In genomic region chr11:78827546-78827945, GRCm38 (mm10) we compare ENCODE assay signal across 8 mouse cellular contexts. TPM values are rescaled to one million over a fixed set of nuclear protein-coding genes. Genes with fewer than 3 reads are reported as not detected.
DNase-seq lines count a peak whose midpoint lies in the region; ATAC-seq and TF ChIP-seq lines count a peak whose summit lies in the region.

No protein-coding gene starts in this region.

- no peak overlapping the region for H3K9ac ChIP-seq in kidney, embryonic 15.5 days
- H3K9ac ChIP-seq in forebrain, embryonic 16.5 days (replicated peaks; ENCODE audit: low read depth, low read length): peak overlapping the region; percentile 20; the same call in 1 of the 2 replicates
- H3K9ac ChIP-seq in midbrain, embryonic 15.5 days: peak overlapping the region; percentile 27; the same call in 1 of the 2 replicates

- H3K27me3 ChIP-seq in kidney, embryonic 15.5 days: no peaks in the 10 kb centered on the region
- H3K27me3 ChIP-seq in kidney, adult 2 months (replicated peaks; ENCODE audit: control insufficient read depth, insufficient read depth, low read length): no peaks in the 10 kb centered on the region
- H3K27me3 ChIP-seq in forebrain, embryonic 16.5 days (replicated peaks; ENCODE audit: control insufficient read depth, insufficient read depth, low read length): peaks cover 5% of the 10 kb centered on the region; the same call in 1 of the 2 replicates
- H3K27me3 ChIP-seq in midbrain, embryonic 15.5 days (replicated peaks): no peaks in the 10 kb centered on the region

- H3K36me3 ChIP-seq in kidney, embryonic 15.5 days: no peaks in the 10 kb centered on the region
- H3K36me3 ChIP-seq in kidney, adult 2 months (ENCODE audit: control insufficient read depth, insufficient read depth, low read length): no peaks in the 10 kb centered on the region
- no peaks in the 10 kb centered on the region for H3K36me3 ChIP-seq in forebrain, embryonic 16.5 days (ENCODE audit: control insufficient read depth, insufficient read depth)
- H3K36me3 ChIP-seq in midbrain, embryonic 15.5 days (replicated peaks): no peaks in the 10 kb centered on the region

- no peaks in the 10 kb centered on the region for H3K9me3 ChIP-seq in kidney, embryonic 15.5 days (replicated peaks)
- H3K9me3 ChIP-seq in forebrain, embryonic 16.5 days (ENCODE audit: control insufficient read depth, low read length): no peaks in the 10 kb centered on the region
- H3K9me3 ChIP-seq in midbrain, embryonic 15.5 days: no peaks in the 10 kb centered on the region

- DNase-seq in kidney, adult 2 months: no peak
- DNase-seq in brain, adult 2 months (ENCODE audit: low read depth, low spot score): peak; percentile 68
- DNase-seq in spleen, adult 12 weeks (ENCODE audit: low spot score): no peak
- no peak for DNase-seq in gastrocnemius, postnatal 25 days
- DNase-seq in Muller cell, postnatal 12 days (ENCODE audit: inconsistent ontology term): no peak

- TF ChIP-seq CTCF in kidney, adult 2 months (conservative IDR thresholded peaks at IDR 0.05; ENCODE audit: insufficient read depth, insufficient read length, low read depth, low read length): no peak

- ATAC-seq in kidney, embryonic 15.5 days (replicated peaks; ENCODE audit: low FRiP score): no peak
- no peak for ATAC-seq in forebrain, embryonic 16.5 days
- ATAC-seq in midbrain, embryonic 15.5 days (replicated peaks): no peak

- no peak overlapping the region for H3K4me3 ChIP-seq in kidney, embryonic 15.5 days (replicated peaks)
- H3K4me3 ChIP-seq in kidney, adult 2 months (ENCODE audit: insufficient read depth, low read depth, low read length): no peak overlapping the region
- no peak overlapping the region for H3K4me3 ChIP-seq in forebrain, embryonic 16.5 days (replicated peaks; ENCODE audit: low read length)
- H3K4me3 ChIP-seq in midbrain, embryonic 15.5 days: peak overlapping the region; percentile 73

- 14% methylated on average over 7 of the region's 7 CpGs for WGBS in kidney, embryonic 15.5 days
- 43% methylated on average over 7 of the region's 7 CpGs for WGBS in kidney, adult 2 months
- 29% methylated on average over 7 of the region's 7 CpGs for WGBS in forebrain, embryonic 16.5 days
- 29% methylated on average over 7 of the region's 7 CpGs for WGBS in midbrain, embryonic 15.5 days

- no peak for TF ChIP-seq POLR2A in kidney, adult 2 months (IDR thresholded peaks at IDR 0.05; ENCODE audit: low read depth, low read length)

- no peak overlapping the region for H3K27ac ChIP-seq in kidney, embryonic 15.5 days
- no peak overlapping the region for H3K27ac ChIP-seq in kidney, adult 2 months (ENCODE audit: insufficient read depth, low read depth, low read length)
- no peak overlapping the region for H3K27ac ChIP-seq in forebrain, embryonic 16.5 days (ENCODE audit: low read length)
- H3K27ac ChIP-seq in midbrain, embryonic 15.5 days: 0 out of 2 replicates have a peak overlapping the region, but pooled peaks have one; percentile 88

- peaks cover 71% of the 10 kb centered on the region for H3K4me1 ChIP-seq in kidney, embryonic 15.5 days
- H3K4me1 ChIP-seq in kidney, adult 2 months (ENCODE audit: control insufficient read depth, insufficient read depth, low read length): peaks cover 2% of the 10 kb centered on the region; the same call in 1 of the 2 replicates
- H3K4me1 ChIP-seq in forebrain, embryonic 16.5 days (replicated peaks; ENCODE audit: control insufficient read depth, insufficient read depth, low read length): peaks cover 35% of the 10 kb centered on the region
- H3K4me1 ChIP-seq in midbrain, embryonic 15.5 days: peaks cover 36% of the 10 kb centered on the region

- peak overlapping the region; percentile 70 for H3K4me2 ChIP-seq in kidney, embryonic 15.5 days
- H3K4me2 ChIP-seq in forebrain, embryonic 16.5 days (ENCODE audit: low read length): peak overlapping the region; percentile 77
- peak overlapping the region; percentile 59 for H3K4me2 ChIP-seq in midbrain, embryonic 15.5 days

RNA-seq across cellular contexts. Expression of gene Lyrm9, which starts 1.2 kb away (rescaled TPM):
- polyA plus RNA-seq in kidney, embryonic 15.5 days (2015; fragmentation: Nextera tagmentation; extraction: Ambion mirVana): 22.5 and 25.5 TPM in 2 replicates
- polyA plus RNA-seq in kidney, adult 2 months (2012; rRNA removed): 22.4 and 24.9 TPM in 2 replicates
- 26.3 and 29.8 TPM in 2 replicates for polyA plus RNA-seq in forebrain, embryonic 16.5 days (2015; fragmentation: Nextera tagmentation; extraction: Ambion mirVana)
- polyA plus RNA-seq in midbrain, embryonic 15.5 days (2015; fragmentation: Nextera tagmentation; extraction: Ambion mirVana): 31.9 and 35.8 TPM in 2 replicates
- total RNA-seq in gastrocnemius, postnatal 25 days (2021): 10 to 100 TPM; 10.8 to 14.5 TPM
